Mouse (Mus musculus) midbrain, embryonic 11.5 days (tissue): ENCODE measurements around the gene Ddx20. TPM values are rescaled to one million over a fixed set of nuclear protein-coding genes. Genes with fewer than 3 reads are reported as not detected.

Source experiments
- ATAC-seq: fragments of 200-750 bp; cut with Nextera tagmentation; 2 replicates; pipeline ENCODE4 v1.8.0; 2017; ENCODE audit warnings: moderate TSS enrichment, moderate library complexity; ENCODE audit not compliant: low FRiP score
- DNase-seq: peaks from one replicate; pipeline ENCODE4 v3.0.0; 2015; ENCODE audit warnings: low spot score; ENCODE audit errors: missing footprints
- H3K27ac ChIP-seq: fragments of 300-500 bp; sonication (generic); 2 replicates; pipeline ENCODE4 v1.5.1; 2014; ENCODE audit warnings: low read depth, low read length
- H3K27me3 ChIP-seq: fragments of 300-500 bp; sonication (generic); 2 replicates; pipeline ENCODE4 v1.6.1; 2014; ENCODE audit warnings: mild to moderate bottlenecking, low read length, moderate library complexity, mixed read lengths; ENCODE audit not compliant: control insufficient read depth, insufficient read depth
- H3K36me3 ChIP-seq: fragments of 300-500 bp; sonication (generic); 2 replicates; pipeline ENCODE4 v1.6.1; 2014; ENCODE audit warnings: mild to moderate bottlenecking, low read length, moderate library complexity, mixed read lengths; ENCODE audit not compliant: control insufficient read depth, insufficient read depth
- H3K4me1 ChIP-seq: fragments of 300-500 bp; sonication (generic); 2 replicates; pipeline ENCODE4 v1.6.1; 2014; ENCODE audit warnings: low read length; ENCODE audit not compliant: control insufficient read depth, insufficient read depth
- H3K4me2 ChIP-seq: fragments of 300-500 bp; sonication (generic); 2 replicates; pipeline ENCODE4 v1.6.1; 2014; ENCODE audit warnings: mild to moderate bottlenecking, moderate library complexity
- H3K4me3 ChIP-seq: fragments of 300-500 bp; sonication (generic); 2 replicates; pipeline ENCODE4 v1.5.1; 2014; ENCODE audit warnings: low read depth, low read length
- H3K9ac ChIP-seq: fragments of 300-500 bp; sonication (generic); 2 replicates; pipeline ENCODE4 v1.6.1; 2014; ENCODE audit warnings: low read length
- H3K9me3 ChIP-seq: fragments of 300-500 bp; sonication (generic); 2 replicates; pipeline ENCODE4 v1.6.1; 2016; ENCODE audit warnings: low read length; ENCODE audit not compliant: control insufficient read depth
- WGBS: fragments of 180-500 bp; shearing (Covaris S2); extraction: QIAGEN DNeasy Blood & Tissue Kit; methylation state at CpG from one replicate; pipeline ENCODE4 v1.1.7; 2014; 5-methylcytosine and 5-hydroxymethylcytosine counted together
- polyA plus RNA-seq: library from polyadenylated mRNA; unstranded; fragments of >200 nt; fragmentation: Nextera tagmentation; extraction: Ambion mirVana; gene quantifications from 2 replicates; pipeline ENCODE4 v1.2.1, GENCODE M21; 2014

Ddx20 gene
- polyA plus RNA-seq, 1 experiment from 2014 or later: 46.3 TPM

GRCm38 (mm10) chr3:105632296-105632695, 55.1 kb downstream of the Ddx20 start:
- H3K27me3 ChIP-seq: no peaks in the 10 kb centered on the region
- no peak overlapping the region for H3K9ac ChIP-seq
- H3K9me3 ChIP-seq: no peaks in the 10 kb centered on the region
- no peak overlapping the region; the same call in 1 of the 2 replicates for H3K27ac ChIP-seq
- no peak overlapping the region for H3K4me3 ChIP-seq
- ATAC-seq: no peak
- no peaks in the 10 kb centered on the region for H3K36me3 ChIP-seq
- H3K4me1 ChIP-seq: no peaks in the 10 kb centered on the region
- H3K4me2 ChIP-seq: no peak overlapping the region
- WGBS: 84% methylated on average over 2 of the region's 2 CpGs
- DNase-seq: no peak

Other genes starting within 250 kb of the Ddx20 start
- 2.4 TPM in 2 replicates for gene Kcnd3, start 235.2 kb downstream of the Ddx20 start, polyA plus RNA-seq
- gene Inka2, start 17.0 kb upstream of the Ddx20 start, polyA plus RNA-seq: 0.34 and 0.56 TPM in 2 replicates
- gene Rap1a, start 113.8 kb upstream of the Ddx20 start, polyA plus RNA-seq: 87.0 and 91.8 TPM in 2 replicates
- not detected in 2 replicates for gene Adora3, start 183.3 kb upstream of the Ddx20 start, polyA plus RNA-seq
- gene Tmigd3, start 183.3 kb upstream of the Ddx20 start, polyA plus RNA-seq: not detected in 2 replicates
- gene I830077J02Rik, start 245.1 kb upstream of the Ddx20 start, polyA plus RNA-seq: 0.63 and 0.83 TPM in 2 replicates